8 mouse cellular contexts compared by ENCODE assay signal in the genomic region with DNA sequence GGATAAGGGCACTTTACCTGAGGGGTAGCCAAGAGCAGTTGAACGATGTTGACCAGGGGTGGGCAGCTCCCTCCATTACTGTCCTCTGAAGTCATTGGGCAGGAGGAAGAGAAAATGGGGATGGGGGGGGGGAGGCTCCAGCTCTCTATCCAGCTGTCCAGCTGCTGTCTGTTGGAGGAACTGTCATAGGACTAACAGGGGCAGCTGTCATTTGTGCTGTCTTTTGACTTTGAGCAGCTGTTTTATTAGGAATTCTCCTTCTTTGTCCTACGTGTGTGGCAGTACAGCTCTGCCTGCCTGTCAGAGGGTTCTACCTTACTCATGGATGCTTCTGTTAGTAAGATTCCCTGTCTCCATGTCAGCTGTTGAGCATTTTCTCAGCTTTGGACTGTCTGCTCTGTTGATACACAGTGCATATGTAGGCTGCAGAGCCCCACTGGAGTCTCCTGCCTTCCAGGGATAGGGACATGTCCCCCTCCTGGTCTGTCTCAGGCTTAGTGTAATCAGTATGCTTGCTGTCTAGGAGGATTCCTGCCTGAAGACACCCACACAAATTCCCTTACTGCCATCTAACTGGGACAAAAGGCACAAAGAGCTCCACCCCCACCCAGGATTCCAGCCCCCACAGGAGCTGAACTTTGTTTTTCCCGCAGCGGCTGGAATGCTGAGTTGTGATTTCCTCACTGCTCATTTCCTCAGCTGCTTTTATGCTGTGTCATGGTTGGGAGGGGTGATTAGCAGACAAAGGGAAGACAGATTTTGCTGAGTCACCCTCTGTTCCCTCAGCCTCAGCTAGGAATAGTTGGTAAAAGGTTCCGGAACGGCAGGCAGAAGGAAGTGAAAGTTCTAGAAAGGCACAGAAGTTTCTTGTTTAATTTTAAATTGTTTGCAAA. TPM values are rescaled to one million over a fixed set of nuclear protein-coding genes. Genes with fewer than 3 reads are reported as not detected.
DNase-seq lines count a peak whose midpoint lies in the region; ATAC-seq and TF ChIP-seq lines count a peak whose summit lies in the region.

No protein-coding gene starts in this region.

- peak overlapping the region; percentile 42 for H3K4me2 ChIP-seq in hindbrain, postnatal 0 days (ENCODE audit: low read depth, low read length)

- H3K9me3 ChIP-seq in hindbrain, postnatal 0 days (ENCODE audit: low read length) = no peaks in the 10 kb centered on the region

- in situ Hi-C loops in Patski (cut with MboI; ENCODE audit: low pct_unique_long_range_greater_than_20kb) = no loop called here

- intact Hi-C loops in gastrocnemius, postnatal 14 days (cut with DNase I; ENCODE audit: low total_unique reads) = no loop called here

- no peak overlapping the region for H3K4me3 ChIP-seq in hindbrain, postnatal 0 days (ENCODE audit: low read length)

- H3K27me3 ChIP-seq in Patski = no peaks in the 10 kb centered on the region
- H3K27me3 ChIP-seq in hindbrain, postnatal 0 days (ENCODE audit: insufficient read depth, low read length) = no peaks in the 10 kb centered on the region

- POLR2A ChIA-PET in Patski (lab: Charles Lee) = interaction anchor here (0.8 kb wide), 1 partner anchor 10 kb away, joined by 4 read pairs; no protein-coding TSS in a partner anchor

- WGBS in hindbrain, postnatal 0 days = 21% methylated on average over 6 of the region's 6 CpGs

- CTCF ChIA-PET in Patski (lab: Charles Lee) = interaction anchor here (1.1 to 3.0 kb wide), 3 partner anchors 14 to 70 kb away, joined by 4 to 16 read pairs (median 4); no protein-coding TSS in a partner anchor

- peak overlapping the region; percentile 27; the same call in 1 of the 2 replicates for H3K27ac ChIP-seq in hindbrain, postnatal 0 days

- DNase-seq in Patski (ENCODE audit: low read depth, low spot score) = no peak
- peak; percentile 90 for DNase-seq in embryo, embryonic 10.5 days (ENCODE audit: low spot score)
- DNase-seq in gastrocnemius, postnatal 14 days = peak; percentile 81
- peak; percentile 89 for DNase-seq in hindbrain, postnatal 0 days (ENCODE audit: low spot score)
- DNase-seq in left cerebral cortex, adult 18-20 months (ENCODE audit: low spot score in 2 of 2) = peak; percentile 58 to 70
- DNase-seq in lung, postnatal 25 days (ENCODE audit: low spot score) = peak; percentile 92
- DNase-seq in retina, embryonic 14.5 days (ENCODE audit: low spot score) = peak; percentile 86
- DNase-seq in cerebellum, adult 11 months = no peak

- H3K9ac ChIP-seq in hindbrain, postnatal 0 days (replicated peaks; ENCODE audit: low read length) = no peak overlapping the region

- H3K4me1 ChIP-seq in hindbrain, postnatal 0 days (ENCODE audit: insufficient read depth, low read length) = peaks cover 6% of the 10 kb centered on the region

- ATAC-seq in Patski = peak; percentile 48
- peak; percentile 53 for ATAC-seq in hindbrain, postnatal 0 days

- no peaks in the 10 kb centered on the region for H3K36me3 ChIP-seq in hindbrain, postnatal 0 days (ENCODE audit: insufficient read depth, low read length)

- no peak for TF ChIP-seq CTCF in Patski (IDR thresholded peaks at IDR 0.05)
- no peak for TF ChIP-seq CTCF in hindbrain, postnatal 0 days (IDR thresholded peaks at IDR 0.05; ENCODE audit: low read depth)

RNA-seq across cellular contexts. Expression of gene Hmox1, which starts 4.2 kb away (rescaled TPM):
- 89.4 TPM for polyA plus RNA-seq in Patski (2021)
- total RNA-seq in gastrocnemius, postnatal 14 days (2021) = 10 to 100 TPM; 12.2 to 13.8 TPM
- total RNA-seq in hindbrain, postnatal 0 days (2014; rRNA removed) = 12.1 and 14.6 TPM in 2 replicates
- 16.2 and 21.3 TPM in 2 replicates for polyA plus RNA-seq in hindbrain, postnatal 0 days (2015; fragmentation: Nextera tagmentation; extraction: Ambion mirVana)
- 1 to 10 TPM; 4.3 to 5.1 TPM for total RNA-seq in left cerebral cortex, adult 18-20 months (2021)

RNA-seq across cellular contexts. Expression of gene Mcm5, which starts 20.1 kb away (rescaled TPM):
- polyA plus RNA-seq in Patski (2021) = 50.8 TPM
- total RNA-seq in gastrocnemius, postnatal 14 days (2021) = 1 to 10 TPM; 4.4 to 7.1 TPM
- 41.0 and 43.0 TPM in 2 replicates for total RNA-seq in hindbrain, postnatal 0 days (2014; rRNA removed)
- polyA plus RNA-seq in hindbrain, postnatal 0 days (2015; fragmentation: Nextera tagmentation; extraction: Ambion mirVana) = 27.7 and 28.4 TPM in 2 replicates
- 1 to 10 TPM; 8.3 to 8.5 TPM for total RNA-seq in left cerebral cortex, adult 18-20 months (2021)

RNA-seq across cellular contexts. Expression of gene Tom1, which starts 55.7 kb away (rescaled TPM):
- polyA plus RNA-seq in Patski (2021) = 32.0 TPM
- 10 to 100 TPM; 43.8 to 47.2 TPM for total RNA-seq in gastrocnemius, postnatal 14 days (2021)
- 45.9 and 55.0 TPM in 2 replicates for total RNA-seq in hindbrain, postnatal 0 days (2014; rRNA removed)
- polyA plus RNA-seq in hindbrain, postnatal 0 days (2015; fragmentation: Nextera tagmentation; extraction: Ambion mirVana) = 48.2 and 49.2 TPM in 2 replicates
- 10 to 100 TPM; 39.8 to 46.3 TPM for total RNA-seq in left cerebral cortex, adult 18-20 months (2021)

Comparison
In these comparisons a context has a peak if more than half of its experiments do, and no peak if none do; other contexts are left out.
1. DNase-seq: peak in embryo, embryonic 10.5 days (single experiment), gastrocnemius, postnatal 14 days (single experiment), hindbrain, postnatal 0 days (single experiment), left cerebral cortex, adult 18-20 months (2 of 2), lung, postnatal 25 days (single experiment) and retina, embryonic 14.5 days (single experiment); none in Patski (single experiment) and cerebellum, adult 11 months (single experiment).